Mouse (Mus musculus) 416B (cell line): Measurements from ENCODE around the gene Pld4.
"Not testable (repeated sequence)": the region's sequence is repeated elsewhere in the genome, so short reads cannot be mapped to it uniquely, and the experiment has no call there.

Experiments used
- DNase-seq: peaks from one replicate; pipeline ENCODE4 v3.0.0; 2011; ENCODE audit warnings: low read depth

The Pld4 gene

GRCm38 (mm10) chr12:112801864-112802846, 41.7 kb downstream of the Pld4 start, which contains the start of gene Ahnak2:
TSS of gene Ahnak2 (minus strand) at chr12:112802657.
- no peak for DNase-seq

- DNase-seq = no peak
Measured at GRCm38 (mm10) chr12:112802917-112803316, 42.5 kb downstream of the Pld4 start.

- no peak for DNase-seq
Measured at GRCm38 (mm10) chr12:112804046-112804445, 43.6 kb downstream of the Pld4 start.

GRCm38 (mm10) chr12:112806044-112806443, 45.6 kb downstream of the Pld4 start:
- no peak for DNase-seq

GRCm38 (mm10) chr12:112807796-112808195, 47.3 kb downstream of the Pld4 start:
- DNase-seq = no peak

- DNase-seq = no peak
Measured at GRCm38 (mm10) chr12:112808212-112808586, 47.7 kb downstream of the Pld4 start.

- peak; percentile 91 for DNase-seq
Measured at GRCm38 (mm10) chr12:112808587-112809364, 48.3 kb downstream of the Pld4 start, which contains the start of gene Clba1. TSS of gene Clba1 (plus strand) at chr12:112808937.

GRCm38 (mm10) chr12:112809641-112810040, 49.2 kb downstream of the Pld4 start:
- DNase-seq = no peak

GRCm38 (mm10) chr12:112810092-112810885, 49.8 kb downstream of the Pld4 start:
- no peak for DNase-seq

GRCm38 (mm10) chr12:112813370-112813769, 52.9 kb downstream of the Pld4 start:
- no peak for DNase-seq

GRCm38 (mm10) chr12:112814682-112815470, 54.4 kb downstream of the Pld4 start:
- no peak for DNase-seq

- DNase-seq = peak; percentile 53
Measured at GRCm38 (mm10) chr12:112816294-112816693, 55.8 kb downstream of the Pld4 start.

- not testable (repeated sequence) for DNase-seq
Measured at GRCm38 (mm10) chr12:112816866-112817265, 56.4 kb downstream of the Pld4 start.
